Mouse (Mus musculus) right cerebral cortex, postnatal 4 days (tissue): Measurements from ENCODE around the gene Tmem97.

Source experiments
- DNase-seq: peaks from one replicate; pipeline ENCODE4 v3.0.0-alpha.2; 2022

Gene Tmem97

DNA sequence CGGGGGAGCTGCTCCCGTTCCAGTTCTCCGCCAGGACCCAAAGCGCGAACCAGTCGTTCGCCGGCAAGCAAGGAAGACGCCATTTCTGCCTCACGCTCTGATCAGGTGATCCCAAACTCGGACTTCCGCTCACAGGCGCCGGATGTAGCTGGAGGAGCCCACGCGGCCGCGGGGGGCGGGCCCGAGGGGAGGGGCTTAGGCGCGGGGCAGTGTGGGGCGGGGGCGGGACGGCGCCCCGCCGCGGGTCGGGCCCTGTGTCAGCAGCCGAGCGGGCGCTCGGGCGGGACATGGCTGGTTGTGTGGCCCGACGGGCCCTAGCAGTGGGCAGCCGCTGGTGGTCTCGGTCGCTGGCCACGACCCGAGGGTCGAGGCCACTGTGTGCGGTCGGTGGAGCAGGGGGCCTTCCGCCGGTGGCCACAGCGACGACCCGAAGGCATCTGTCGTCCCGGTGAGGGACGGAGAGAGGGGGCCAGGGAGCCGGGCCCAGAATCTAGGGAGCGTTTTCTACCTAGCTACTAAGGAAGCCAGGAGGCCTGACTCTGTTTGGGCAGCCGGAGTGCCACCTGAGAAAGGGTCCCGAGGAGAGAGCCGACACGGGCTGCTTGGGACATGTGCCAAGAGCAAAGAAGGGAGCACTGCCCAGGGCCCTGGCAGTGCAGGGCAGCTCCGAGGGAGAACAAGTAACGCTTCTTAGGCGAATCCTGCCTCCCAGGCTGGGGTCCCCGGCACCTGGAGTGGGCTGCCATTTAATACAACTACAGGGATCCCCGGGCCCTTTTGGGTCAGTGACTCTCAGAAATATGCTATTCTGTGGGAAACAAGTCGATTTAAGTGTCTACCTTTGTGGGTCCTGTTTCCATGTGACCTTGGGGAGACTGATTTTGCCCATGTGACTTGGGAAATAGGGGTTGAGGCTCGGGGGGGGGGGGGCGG lies 38.3 kb downstream of the Tmem97 start, which contains the start of the genes Tmem199 and Poldip2:
TSS of gene Tmem199 (minus strand) at position 148 of the 933 bp plus-strand sequence.
TSS of gene Poldip2 (plus strand) at position 169 of the 933 bp plus-strand sequence.
- DNase-seq: peak; percentile 86

DNA sequence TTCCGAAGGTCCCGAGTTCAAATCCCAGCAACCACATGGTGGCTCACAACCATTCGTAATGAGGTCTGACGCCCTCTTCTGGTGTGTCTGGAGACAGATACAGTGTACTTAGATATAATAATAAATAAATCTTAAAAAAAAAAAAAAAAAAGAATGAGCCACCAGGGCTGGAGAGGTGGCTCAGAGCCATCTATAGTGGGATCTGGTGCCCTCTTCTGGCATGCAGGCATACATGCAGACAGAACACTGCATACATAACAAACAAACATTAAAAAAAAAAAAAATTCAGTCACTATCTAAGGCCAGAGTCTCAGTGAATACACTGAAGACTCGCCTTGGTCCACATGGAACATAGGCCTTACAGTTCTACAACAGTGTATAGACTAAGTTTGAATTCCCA lies 41.4 kb downstream of the Tmem97 start:
- no peak for DNase-seq

DNA sequence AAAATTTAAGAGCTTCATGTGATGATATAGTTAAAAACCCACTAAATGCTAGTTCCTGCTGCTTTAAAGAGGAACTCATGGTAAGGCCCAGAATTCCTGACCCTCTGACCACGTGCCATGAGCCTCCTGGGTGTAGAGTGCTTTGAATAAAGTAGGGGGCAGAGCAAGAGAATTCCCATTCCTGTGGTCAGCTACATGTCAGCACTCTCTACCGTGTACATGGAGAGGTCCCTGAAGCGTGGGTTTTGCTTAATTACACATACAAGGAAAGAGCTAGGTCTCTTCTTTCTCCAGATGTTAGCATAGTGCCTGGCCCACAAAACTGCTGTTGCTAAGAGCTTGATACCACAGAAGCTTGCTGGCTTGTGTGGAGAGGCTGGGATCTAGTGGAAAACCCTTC lies 45.1 kb downstream of the Tmem97 start:
- no peak for DNase-seq

DNA sequence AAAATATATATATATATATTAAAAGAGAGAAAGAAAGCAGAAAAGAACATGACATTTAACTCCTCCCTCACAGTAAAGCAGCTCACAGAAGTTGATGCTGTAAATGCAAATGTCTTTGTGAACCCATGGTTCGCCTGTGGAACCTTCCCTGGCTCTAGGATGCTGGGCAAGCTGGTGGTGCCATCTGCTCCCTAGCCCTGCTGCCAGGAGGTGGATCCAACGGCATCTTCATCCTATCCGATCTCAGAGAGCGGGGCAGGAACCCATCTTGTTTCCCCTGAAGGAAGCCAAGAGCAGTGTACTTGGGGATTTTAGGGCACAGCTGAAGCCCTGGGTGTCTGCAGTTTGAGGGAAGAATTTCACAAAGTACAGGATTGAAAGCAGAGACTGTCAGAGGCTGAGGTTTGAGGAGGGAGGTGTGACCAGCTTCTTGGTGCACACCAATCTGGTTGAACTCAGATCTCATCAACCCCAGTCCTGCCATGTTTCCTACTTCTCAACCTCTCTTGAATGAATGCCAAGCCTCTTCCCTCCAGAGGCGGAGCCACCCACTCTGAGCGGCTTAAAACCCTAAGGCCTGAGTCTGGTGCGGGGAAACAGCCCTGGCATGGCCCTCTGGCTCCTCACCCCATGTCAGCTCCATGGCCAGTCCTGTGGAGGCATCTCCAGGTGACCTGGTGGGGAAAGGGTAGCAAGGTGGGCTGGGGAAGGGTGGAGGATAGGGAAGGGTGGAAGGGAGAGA lies 47.5 kb downstream of the Tmem97 start, which contains the start of gene Sebox:
TSS of gene Sebox (plus strand) at position 539 of the 742 bp plus-strand sequence.
- DNase-seq: no peak

DNA sequence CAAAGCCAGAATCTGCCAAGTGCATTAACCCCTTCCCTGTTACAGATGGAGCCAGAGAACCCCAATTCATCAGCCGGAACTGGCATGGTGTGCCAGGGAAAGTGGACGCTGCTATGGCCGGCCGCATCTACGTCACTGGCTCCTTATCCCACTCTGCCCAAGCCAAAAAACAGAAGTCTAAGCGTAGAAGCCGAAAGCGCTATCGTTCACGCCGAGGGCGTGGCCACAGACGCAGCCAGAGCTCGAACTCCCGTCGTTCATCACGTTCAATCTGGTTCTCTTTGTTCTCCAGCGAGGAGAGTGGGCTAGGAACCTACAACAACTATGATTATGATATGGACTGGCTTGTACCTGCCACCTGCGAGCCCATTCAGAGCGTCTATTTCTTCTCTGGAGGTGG lies 49.0 kb downstream of the Tmem97 start:
- no peak for DNase-seq

DNA sequence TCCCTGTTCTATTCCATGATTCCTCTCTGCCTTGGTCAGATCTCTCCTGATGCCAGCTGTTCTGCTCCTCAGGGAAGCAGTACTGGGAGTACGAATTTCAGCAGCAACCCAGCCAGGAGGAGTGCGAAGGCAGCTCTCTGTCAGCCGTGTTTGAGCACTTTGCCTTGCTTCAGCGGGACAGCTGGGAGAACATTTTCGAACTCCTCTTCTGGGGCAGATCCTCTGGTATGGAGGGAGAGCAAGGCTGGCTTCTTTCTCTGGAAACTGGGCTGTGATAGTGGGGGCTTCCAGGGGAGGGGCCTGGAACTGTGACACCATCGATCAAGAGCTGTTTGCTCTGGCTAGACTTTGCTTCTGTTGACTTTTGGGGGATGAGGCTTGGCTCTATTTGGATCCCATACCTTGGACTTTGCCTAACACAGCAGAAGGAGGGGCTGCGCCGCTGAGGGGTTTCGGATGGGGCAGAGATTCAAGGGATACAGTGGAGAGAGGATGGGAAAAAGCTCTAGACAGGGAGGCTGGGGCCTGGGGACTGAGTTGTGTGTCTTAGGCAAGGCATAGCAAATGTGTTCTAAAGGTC lies 49.9 kb downstream of the Tmem97 start:
- DNase-seq: no peak

DNA sequence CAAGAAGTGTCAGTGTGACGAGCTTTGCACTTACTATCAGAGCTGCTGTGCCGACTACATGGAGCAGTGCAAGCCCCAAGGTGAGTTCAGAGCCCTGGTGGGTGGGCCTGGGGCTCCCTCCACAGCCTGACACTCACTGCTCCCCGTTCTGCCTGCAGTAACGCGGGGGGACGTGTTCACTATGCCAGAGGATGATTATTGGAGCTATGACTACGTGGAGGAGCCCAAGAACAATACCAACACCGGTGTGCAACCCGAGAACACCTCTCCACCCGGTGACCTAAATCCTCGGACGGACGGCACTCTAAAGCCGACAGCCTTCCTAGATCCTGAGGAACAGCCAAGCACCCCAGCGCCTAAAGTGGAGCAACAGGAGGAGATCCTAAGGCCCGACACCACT lies 51.0 kb downstream of the Tmem97 start:
- DNase-seq: no peak

DNA sequence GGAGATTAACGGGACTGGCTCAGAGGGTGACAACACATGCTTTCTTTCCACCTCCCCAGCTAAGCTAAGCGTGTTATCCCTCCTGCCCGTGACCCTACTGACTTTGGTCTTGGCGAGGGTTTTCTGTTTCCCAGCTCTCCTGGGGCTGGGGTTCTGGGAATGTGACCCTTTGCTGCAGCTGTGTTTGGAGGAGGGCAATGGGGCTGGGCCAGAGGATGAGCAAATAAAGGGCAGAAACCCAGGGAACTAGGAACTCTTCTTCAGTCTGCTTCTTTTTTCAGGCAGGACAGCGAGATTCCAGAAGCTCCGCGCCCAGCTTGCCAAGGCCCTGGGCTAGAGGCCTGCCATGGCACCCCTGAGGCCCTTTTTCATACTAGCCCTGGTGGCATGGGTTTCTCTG lies 51.6 kb downstream of the Tmem97 start, which contains the start of gene Vtn:
TSS of gene Vtn (plus strand) at position 88 of the 400 bp plus-strand sequence.
- no peak for DNase-seq

DNA sequence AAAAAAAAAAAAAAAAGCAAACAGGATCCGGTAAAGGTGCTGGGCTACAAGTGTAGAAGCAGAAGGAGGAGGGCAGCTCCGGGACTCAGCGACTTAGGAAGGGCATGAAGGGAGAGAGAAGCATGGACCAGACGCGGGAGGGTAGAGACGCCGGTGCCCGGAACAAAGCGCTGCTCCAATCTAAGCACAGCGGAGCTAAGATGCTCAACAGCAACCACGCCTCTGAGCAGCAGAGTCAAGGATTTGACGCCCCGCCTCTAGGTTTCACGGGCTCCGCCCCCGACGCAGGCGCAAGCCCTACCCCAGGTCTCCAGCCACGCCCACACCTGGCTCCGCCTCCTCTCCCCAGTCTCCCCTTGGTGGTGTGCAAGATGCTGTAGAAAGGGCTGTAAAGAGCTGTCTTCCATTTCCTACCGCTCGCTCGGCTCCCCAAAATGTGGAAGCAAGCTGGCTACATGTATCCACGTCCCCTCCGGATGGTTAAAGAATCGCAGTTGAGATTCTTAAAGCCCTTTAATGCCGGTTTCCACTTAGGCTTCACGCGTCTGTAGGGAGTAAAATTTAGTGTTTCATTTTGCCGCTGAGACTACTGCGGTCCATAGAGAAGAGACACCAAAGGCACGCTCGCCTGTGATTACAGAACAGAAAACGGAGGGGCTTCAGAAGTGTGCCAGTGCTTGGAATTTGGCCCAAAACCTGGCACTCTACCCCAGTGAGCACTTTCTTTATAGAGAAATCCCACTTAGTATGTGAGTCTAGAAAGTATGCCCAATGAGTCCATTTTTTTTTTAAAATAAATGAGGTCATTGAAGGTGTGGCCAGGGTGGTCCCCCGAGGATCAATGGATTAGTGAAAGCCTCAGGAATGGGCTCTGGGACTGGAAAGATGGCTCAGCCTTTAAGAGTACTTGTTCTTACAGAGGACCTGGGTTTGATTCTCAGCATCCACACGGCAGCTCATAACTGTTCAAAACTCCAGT lies 52.7 kb downstream of the Tmem97 start, which contains the start of gene Sarm1:
TSS of gene Sarm1 (minus strand) at position 211 of the 979 bp plus-strand sequence.
- DNase-seq: peak; percentile 94

DNA sequence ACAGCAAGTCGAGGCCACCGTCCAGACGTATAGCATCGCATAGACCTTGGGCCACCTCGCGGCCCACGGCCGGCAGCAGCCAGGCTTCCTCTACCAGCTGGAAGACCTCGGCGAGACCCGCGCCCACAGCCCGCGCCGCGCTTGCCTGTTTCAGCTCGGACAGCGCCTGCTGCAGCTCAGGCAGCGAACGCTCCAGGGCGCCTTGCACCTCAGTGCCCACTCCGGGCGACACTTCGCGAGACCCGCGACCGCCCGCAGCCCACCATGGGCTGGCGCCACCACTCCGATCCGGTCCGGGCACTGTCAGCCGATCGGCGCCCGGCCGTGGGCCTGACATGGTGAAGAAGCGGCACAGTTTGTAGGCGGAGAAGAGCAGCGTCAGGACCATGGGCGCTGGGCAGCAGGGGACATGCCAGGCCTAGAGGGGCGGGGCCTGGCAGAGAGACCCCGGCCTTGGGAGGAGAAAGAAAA lies 53.5 kb downstream of the Tmem97 start:
- peak; percentile 52 for DNase-seq

DNA sequence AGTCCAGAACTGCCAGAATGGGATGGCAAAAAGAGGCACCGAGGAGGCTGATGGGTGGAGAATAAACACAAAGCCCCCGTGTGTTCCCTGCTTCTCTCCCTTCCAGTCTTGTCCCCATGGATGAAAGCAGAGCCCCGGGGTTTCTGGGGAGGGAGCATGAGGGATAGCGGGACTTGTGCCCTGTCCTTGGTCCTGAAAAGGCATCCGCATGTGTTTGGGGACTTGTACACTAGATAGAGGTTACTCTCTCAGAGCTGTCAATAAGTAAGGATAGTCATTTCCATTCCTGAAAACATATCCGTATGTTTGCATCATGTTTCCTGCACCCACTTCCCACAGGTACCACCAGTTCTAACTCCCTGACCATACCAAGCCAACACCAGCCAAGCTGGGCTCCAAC lies 54.7 kb downstream of the Tmem97 start:
- DNase-seq: no peak
